Mouse (Mus musculus) thymus, adult 18-20 months (tissue): ENCODE measurements at regions not wholly inside any gene's neighbourhood (a gene's known extent, or its start where the extent isn't known, plus 50 kb on each side); places are given as distances from the start of the nearest gene placed in this dataset.

Experiments used
- DNase-seq, 2 experiments: peaks; one replicate each; pipeline ENCODE4 v3.0.0; 2022; ENCODE audit warnings: mixed read lengths in 2 of 2

- no peak for DNase-seq
These were observed 58.5 kb upstream of the Top1 start for GRCm38 (mm10) chr2:160587015-160587835.

- no peak for DNase-seq
These were observed 57.3 kb upstream of the Top1 start for GRCm38 (mm10) chr2:160588401-160588800.

- DNase-seq, result no peak
These were observed 55.3 kb upstream of the Top1 start for GRCm38 (mm10) chr2:160590209-160590910.

- no peak for DNase-seq
These were observed 54.1 kb upstream of the Top1 start for GRCm38 (mm10) chr2:160591446-160592180.

- peak; percentile 19 to 28 for DNase-seq
These were observed 52.7 kb upstream of the Top1 start for GRCm38 (mm10) chr2:160593035-160593434.
